Mouse (Mus musculus): ENCODE measurements around the gene Pcbd1.
"Not testable (repeated sequence)": the region's sequence is repeated elsewhere in the genome, so short reads cannot be mapped to it uniquely, and the experiment has no call there.

Gene Pcbd1

DNA sequence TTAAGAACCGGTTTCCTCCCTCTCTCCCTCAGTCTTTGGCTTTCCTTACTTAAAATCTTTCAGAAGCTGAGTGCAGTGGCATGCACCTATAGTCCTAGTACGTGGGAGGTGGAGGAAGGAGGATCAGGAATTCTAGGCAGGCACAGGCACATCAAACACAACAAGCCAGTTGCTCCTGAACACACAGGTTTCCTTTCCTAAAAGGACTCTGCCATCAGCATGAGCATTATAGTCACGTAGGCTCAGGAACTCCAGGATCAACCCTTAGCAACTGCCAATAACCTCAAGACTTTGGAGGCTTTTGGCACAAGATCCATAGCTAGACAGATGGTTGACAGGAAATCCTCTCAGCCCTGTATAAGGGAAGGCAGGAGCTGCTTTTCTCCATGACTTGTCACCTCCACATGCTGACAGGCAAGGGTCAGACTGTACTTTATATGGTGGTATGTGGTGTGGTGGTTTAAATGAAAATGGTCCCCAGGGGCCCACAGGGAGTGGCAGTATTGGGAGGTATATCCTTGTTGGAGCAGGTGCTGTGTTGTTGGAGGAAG lies 14.5 kb downstream of the Pcbd1 start:
- no peak for DNase-seq (ENCODE audit: low spot score)

- DNase-seq (ENCODE audit: low spot score), result no peak
These were observed 25.2 kb downstream of the Pcbd1 start for GRCm38 (mm10) chr10:61114246-61114720.

DNA sequence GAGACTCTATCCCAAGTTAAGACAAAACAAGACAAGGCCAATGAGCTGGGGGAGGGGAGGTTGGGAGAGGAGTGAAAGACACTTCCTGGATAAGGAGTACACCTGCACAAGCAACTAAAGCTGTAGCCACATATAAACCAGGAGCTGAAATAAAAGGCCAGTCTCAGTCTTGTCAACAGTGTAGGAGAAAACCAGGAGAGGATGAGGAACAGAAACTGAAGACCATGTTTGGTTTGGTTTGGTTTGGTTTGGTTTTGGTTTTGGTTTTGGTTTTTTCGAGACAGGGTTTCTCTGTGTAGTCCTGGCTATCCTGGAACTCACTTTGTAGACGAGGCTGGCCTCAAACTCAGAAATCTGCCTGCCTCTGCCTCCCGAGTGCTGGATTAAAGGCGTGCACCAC lies 32.6 kb downstream of the Pcbd1 start:
- DNase-seq (ENCODE audit: low spot score), result not testable (repeated sequence)

DNA sequence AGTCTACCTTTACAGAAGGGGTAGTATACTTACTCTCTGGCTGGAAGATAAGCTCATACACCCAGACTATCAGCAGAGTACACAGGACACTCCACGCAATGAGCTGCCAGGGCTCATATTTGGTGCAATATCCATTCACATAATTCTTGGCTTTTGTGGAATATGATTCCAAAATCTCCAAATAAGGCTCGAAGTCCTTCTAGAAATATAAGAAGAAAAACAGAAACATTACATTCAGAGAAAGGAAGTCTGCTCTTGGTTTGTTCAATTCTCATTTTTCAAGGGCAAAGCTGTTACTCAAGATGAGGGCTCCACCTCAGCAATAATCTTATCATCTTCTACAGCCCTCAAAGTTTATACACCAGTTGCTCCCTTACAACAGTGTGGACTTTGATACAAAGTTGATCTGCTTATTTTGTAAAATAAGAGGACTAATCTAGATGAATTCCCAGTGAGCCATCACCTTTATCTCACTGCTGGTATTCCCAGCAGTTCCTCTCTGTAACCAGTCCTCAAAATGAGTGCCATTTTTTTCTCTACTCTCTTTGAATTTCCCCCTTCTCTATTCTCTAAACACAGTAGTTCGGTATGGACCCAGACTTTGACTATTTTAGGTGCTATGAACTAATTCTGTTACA lies 34.3 kb downstream of the Pcbd1 start:
- DNase-seq (ENCODE audit: low spot score), result no peak

DNA sequence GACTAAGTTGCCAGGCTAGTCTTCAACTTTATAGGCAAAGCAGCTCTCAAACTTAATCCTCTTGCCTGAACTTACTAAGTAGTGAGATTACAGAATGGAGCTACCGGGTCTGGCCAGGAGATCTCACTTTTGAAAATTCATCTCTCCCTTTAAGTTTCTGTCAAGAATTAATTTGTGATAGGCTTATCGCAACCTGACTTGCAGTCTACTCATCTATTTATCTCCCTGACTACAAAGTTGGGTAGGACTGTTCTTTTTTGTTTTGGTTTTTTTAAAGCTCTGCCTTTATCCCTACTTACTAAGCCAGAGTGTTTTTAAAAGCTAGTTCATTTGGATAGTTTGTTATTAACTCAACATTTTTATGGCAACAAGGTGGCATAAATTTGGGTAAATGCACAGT lies 35.3 kb downstream of the Pcbd1 start:
- no peak for DNase-seq (ENCODE audit: low spot score)

DNA sequence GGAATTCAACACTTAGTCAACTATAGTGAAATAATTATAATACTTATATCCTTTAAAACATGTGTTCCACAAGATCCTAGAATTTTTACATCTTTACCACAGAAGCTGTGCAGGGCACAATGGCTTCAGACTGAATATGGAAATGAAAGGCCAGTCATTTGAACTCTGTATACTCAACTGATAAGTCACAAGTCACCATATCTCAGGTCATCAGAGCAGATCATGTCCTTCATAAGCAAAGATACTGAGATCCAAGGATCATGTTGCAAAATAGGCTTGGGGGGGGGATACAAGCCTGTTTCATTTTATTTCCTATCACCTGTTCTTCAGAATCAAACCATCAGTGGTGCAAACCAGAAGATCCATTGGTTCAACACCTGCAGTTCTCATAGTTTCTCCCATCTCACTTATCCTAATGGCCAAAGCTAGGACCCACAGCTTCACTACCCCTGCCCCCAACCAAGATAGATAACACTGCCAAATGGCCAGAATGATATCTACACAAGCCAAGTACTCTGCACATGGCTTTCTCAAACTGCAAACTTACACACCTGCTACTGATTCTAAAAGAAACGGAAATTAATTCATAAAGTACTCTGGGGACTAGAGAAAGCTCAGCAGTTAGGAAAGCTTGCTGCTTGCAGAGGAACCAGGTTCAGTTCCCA lies 39.7 kb downstream of the Pcbd1 start:
- DNase-seq (ENCODE audit: low spot score), result no peak

- DNase-seq (ENCODE audit: low spot score), result no peak
These were observed 41.8 kb downstream of the Pcbd1 start for GRCm38 (mm10) chr10:61130959-61131358.

DNA sequence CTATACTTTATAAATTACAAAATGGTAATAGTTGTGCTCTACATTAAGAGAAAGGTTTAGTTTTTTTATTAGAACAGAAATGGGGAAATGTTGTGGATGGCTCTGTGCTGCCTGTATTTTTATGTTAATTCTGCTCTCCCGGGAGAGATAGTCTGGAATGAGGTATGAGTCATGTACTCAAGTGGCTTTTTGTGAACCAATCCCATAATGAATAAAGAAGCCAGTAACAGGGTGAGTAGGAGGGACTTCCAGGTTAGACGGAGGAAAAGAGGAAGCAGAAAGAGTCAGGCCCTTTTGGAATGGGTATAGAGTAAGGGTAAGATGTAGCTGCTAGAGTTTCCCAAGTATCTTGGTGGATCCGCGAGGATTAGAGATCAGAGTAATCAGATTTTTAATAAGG lies 44.9 kb downstream of the Pcbd1 start:
- no peak for DNase-seq (ENCODE audit: low spot score)

DNA sequence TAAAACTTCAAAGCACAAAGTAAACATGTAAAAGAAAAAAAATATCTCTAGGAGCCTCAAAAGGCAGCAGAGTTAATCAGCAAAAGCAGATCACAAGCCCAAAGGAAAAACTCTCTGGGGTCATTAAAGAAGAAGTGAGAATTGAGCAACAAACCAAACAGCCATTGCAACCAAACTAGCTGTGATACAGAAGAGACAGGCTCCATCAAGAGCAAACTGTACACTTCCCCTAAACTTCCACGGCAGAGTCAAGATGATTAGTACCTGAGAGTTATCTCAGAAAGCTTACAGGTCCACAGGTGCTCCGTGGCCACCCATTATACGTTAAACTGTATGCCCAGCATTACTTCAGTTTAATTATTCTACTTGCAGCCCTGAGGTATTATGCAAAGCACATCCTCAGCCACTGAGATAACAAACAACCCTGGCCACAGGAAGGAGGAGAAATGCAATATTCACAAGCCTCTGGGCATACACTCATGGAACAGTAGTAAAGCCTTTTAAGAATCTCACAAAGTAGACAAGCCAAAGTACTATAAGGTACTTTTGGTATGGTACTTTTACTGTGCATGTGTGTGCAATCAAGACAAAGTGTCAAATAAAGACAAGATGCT lies 46.2 kb downstream of the Pcbd1 start:
- no peak for DNase-seq (ENCODE audit: low spot score)

DNA sequence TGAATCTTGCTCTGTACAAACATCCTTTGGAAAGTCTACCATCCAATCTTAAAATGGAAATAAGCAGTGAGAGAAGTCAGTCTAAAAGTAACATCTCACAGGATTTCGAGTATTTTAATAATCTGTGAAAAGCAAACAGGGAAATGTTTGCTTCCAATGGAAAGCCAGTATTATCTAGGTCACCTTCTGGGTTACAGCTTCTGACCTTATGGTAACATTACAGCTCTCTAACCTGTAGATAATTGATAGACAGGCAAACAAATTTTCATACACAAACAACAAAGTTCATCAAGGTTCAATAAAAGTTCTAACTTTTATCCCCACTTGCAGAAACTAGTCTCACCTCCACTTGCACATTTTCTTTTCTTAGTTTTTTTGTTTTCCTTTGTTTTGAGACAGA lies 48.4 kb downstream of the Pcbd1 start:
- DNase-seq (ENCODE audit: low spot score), result no peak

- no peak for DNase-seq (ENCODE audit: low spot score)
These were observed 54.2 kb downstream of the Pcbd1 start for GRCm38 (mm10) chr10:61143343-61143742.

All from lung, postnatal 25 days (tissue).